Mouse (Mus musculus): ENCODE data around the gene Rasl11b. TPM values are rescaled to one million over a fixed set of nuclear protein-coding genes. Genes with fewer than 3 reads are reported as not detected.

The Rasl11b gene
- total RNA-seq, 2 experiments from 2014 or later = 71.9 to 73.4 TPM

Other genes with a start within 250 kb of the Rasl11b start
- gene Usp46, start 126.9 kb upstream of the Rasl11b start, total RNA-seq (2021) = 10 to 100 TPM; 60.5 to 66.8 TPM